9 mouse cellular contexts compared by ENCODE assay signal in the genomic region with DNA sequence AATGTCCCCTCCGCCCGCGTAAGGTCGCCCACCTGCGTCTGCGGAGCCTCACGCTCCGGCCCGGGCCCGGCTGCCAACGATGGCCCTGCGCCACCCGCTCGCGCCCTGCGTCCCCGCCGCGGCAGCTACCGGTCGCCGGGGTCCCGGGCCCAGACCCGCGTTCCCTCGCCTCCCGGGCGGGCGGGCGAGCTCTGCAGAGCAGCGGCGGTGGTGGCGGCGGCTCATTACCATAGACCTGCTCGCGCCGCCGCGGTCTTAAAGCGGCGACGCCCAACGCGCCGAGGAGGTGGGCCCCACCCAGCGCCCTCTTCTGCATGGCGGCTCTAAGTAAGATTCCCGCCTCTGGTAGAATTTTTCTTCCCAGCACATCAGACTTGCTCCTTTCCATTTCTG. TPM values are rescaled to one million over a fixed set of nuclear protein-coding genes. Genes with fewer than 3 reads are reported as not detected.
DNase-seq lines count a peak whose midpoint lies in the region; ATAC-seq lines count a peak whose summit lies in the region.
"Had no signal": no experiment of that assay in that cellular context is flagged by ENCODE, and none has a peak within 500 bp of the region (broad histone marks: within the 10 kb centered on the region; RNA-seq: fewer than 3 reads in every experiment).

No protein-coding gene starts in this region.

- peaks cover 6% of the 10 kb centered on the region for H3K9me3 ChIP-seq in hindbrain, embryonic 13.5 days

- peak; percentile 91 to 95 for DNase-seq in cerebellum, postnatal 25 days
- peak; percentile 78 to 89 for DNase-seq in frontal cortex, postnatal 36 days (ENCODE audit: low spot score in 2 of 2)
- DNase-seq in layer of hippocampus, postnatal 25 days (ENCODE audit: extremely low spot score in 1 of 2, low spot score in 1 of 2) = peak; percentile 67 to 76
- peak; percentile 79 for DNase-seq in lung, postnatal 10 days
- DNase-seq in retina, postnatal 1 day = peak; percentile 92
- DNase-seq in thymus, postnatal 25 days = peak; percentile 85

- peaks cover 49% of the 10 kb centered on the region for H3K4me1 ChIP-seq in hindbrain, embryonic 13.5 days (replicated peaks)

- H3K4me3 ChIP-seq in hindbrain, embryonic 13.5 days = peak overlapping the region; percentile 90

- peak overlapping the region; percentile 98 for H3K9ac ChIP-seq in hindbrain, embryonic 13.5 days

- H3K27ac ChIP-seq in hindbrain, embryonic 13.5 days = peak overlapping the region; percentile 96

- H3K27me3 ChIP-seq in hindbrain, embryonic 13.5 days = no peaks in the 10 kb centered on the region

- peak; percentile 96 for ATAC-seq in activated CD4-positive, CD25-positive, alpha-beta regulatory T cell, adult 4 months
- ATAC-seq in hindbrain, embryonic 13.5 days (ENCODE audit: low FRiP score) = peak; percentile 76

- under 1% methylated on average over 42 of the region's 48 CpGs for WGBS in hindbrain, embryonic 13.5 days

- peak overlapping the region; percentile 85 for H3K4me2 ChIP-seq in hindbrain, embryonic 13.5 days

- H3K36me3 ChIP-seq in hindbrain, embryonic 13.5 days = peaks cover 28% of the 10 kb centered on the region

RNA-seq across cellular contexts. Expression of a gene that starts 0.5 kb away (rescaled TPM):
- polyA plus RNA-seq in activated CD4-positive, CD25-positive, alpha-beta regulatory T cell, adult 4 months (2017; shearing (Covaris generic)) = under 1 TPM; 0.33 to 0.65 TPM
- polyA plus RNA-seq in hindbrain, embryonic 13.5 days (2015; fragmentation: Nextera tagmentation; extraction: Ambion mirVana) = 50.5 and 58.0 TPM in 2 replicates
- 100 to 1,000 TPM; 172 to 199 TPM for total RNA-seq in layer of hippocampus, postnatal 25 days (2021)

RNA-seq across cellular contexts. Expression of a gene that starts 29.2 kb away (rescaled TPM):
- 100 to 1,000 TPM; 146 to 151 TPM for polyA plus RNA-seq in activated CD4-positive, CD25-positive, alpha-beta regulatory T cell, adult 4 months (2017; shearing (Covaris generic))
- 220 and 230 TPM in 2 replicates for polyA plus RNA-seq in hindbrain, embryonic 13.5 days (2015; fragmentation: Nextera tagmentation; extraction: Ambion mirVana)
- 100 to 1,000 TPM; 187 to 207 TPM for total RNA-seq in layer of hippocampus, postnatal 25 days (2021)

RNA-seq across cellular contexts. Expression of a gene that starts 32.2 kb away (rescaled TPM):
- 10 to 100 TPM in 1 of 2 experiments, 1 to 10 TPM in 1; 7.8 to 10.3 TPM for polyA plus RNA-seq in activated CD4-positive, CD25-positive, alpha-beta regulatory T cell, adult 4 months (2017; shearing (Covaris generic))
- polyA plus RNA-seq in hindbrain, embryonic 13.5 days (2015; fragmentation: Nextera tagmentation; extraction: Ambion mirVana) = 13.8 and 13.9 TPM in 2 replicates
- 10 to 100 TPM; 15.5 to 17.3 TPM for total RNA-seq in layer of hippocampus, postnatal 25 days (2021)

RNA-seq across cellular contexts. Expression of a gene that starts 51.1 kb away (rescaled TPM):
- polyA plus RNA-seq in activated CD4-positive, CD25-positive, alpha-beta regulatory T cell, adult 4 months (2017; shearing (Covaris generic)) = not detected
- 0.13 and 0.21 TPM in 2 replicates for polyA plus RNA-seq in hindbrain, embryonic 13.5 days (2015; fragmentation: Nextera tagmentation; extraction: Ambion mirVana)
- total RNA-seq in layer of hippocampus, postnatal 25 days (2021) = 1 to 10 TPM in 1 of 2 experiments, under 1 TPM in 1; 0.49 to 1.1 TPM
- polyA plus RNA-seq: gonadal fat pad, adult 2 months had no signal

Comparison
In these comparisons a context has a peak if more than half of its experiments do, and no peak if none do; other contexts are left out.
1. Peak in every context shown above with its lines: DNase-seq, ATAC-seq, H3K4me3 ChIP-seq and H3K27ac ChIP-seq.
2. RNA of a gene that starts 0.5 kb away (polyA plus RNA-seq): 50.5 to 58.0 TPM in hindbrain, embryonic 13.5 days; 0.33 to 0.65 TPM in activated CD4-positive, CD25-positive, alpha-beta regulatory T cell, adult 4 months; every median in the first group is over 10 times any median in the second.